Mouse (Mus musculus): ENCODE data around the gene Avpi1.

- TF ChIP-seq CTCF (IDR thresholded peaks at IDR 0.05; ENCODE audit: control insufficient read depth, insufficient read depth, insufficient read length) (no peak), MAX (IDR thresholded peaks at IDR 0.05) (no peak)
Measured at GRCm38 (mm10) chr19:42129509-42130293, 842 bp upstream of the Avpi1 start.

Measured in C2C12 (cell line).